Mouse (Mus musculus) midbrain, embryonic 12.5 days (tissue): Measurements from ENCODE around the gene Cbfa2t2. TPM values are rescaled to one million over a fixed set of nuclear protein-coding genes. Genes with fewer than 3 reads are reported as not detected.

Experiments used
- ATAC-seq: fragments of 200-750 bp; cut with Nextera tagmentation; 2 replicates; pipeline ENCODE4 v1.8.0; 2017; ENCODE audit warnings: low read depth, moderate TSS enrichment, moderate library complexity; ENCODE audit not compliant: low FRiP score
- H3K27ac ChIP-seq: fragments of 300-500 bp; sonication (generic); replicated peaks from 2 replicates; pipeline ENCODE4 v1.5.1; 2016; ENCODE audit warnings: mild to moderate bottlenecking
- H3K27me3 ChIP-seq: fragments of 300-500 bp; sonication (generic); 2 replicates; pipeline ENCODE4 v1.6.1; 2016; ENCODE audit warnings: mild to moderate bottlenecking
- H3K36me3 ChIP-seq: fragments of 300-500 bp; sonication (generic); 2 replicates; pipeline ENCODE4 v1.6.1; 2016
- H3K4me1 ChIP-seq: fragments of 300-500 bp; sonication (generic); 2 replicates; pipeline ENCODE4 v1.6.1; 2016
- H3K4me2 ChIP-seq: fragments of 300-500 bp; sonication (generic); replicated peaks from 2 replicates; pipeline ENCODE4 v1.6.1; 2016; ENCODE audit warnings: mild to moderate bottlenecking, moderate library complexity
- H3K4me3 ChIP-seq: fragments of 300-500 bp; sonication (generic); 2 replicates; pipeline ENCODE4 v1.5.1; 2016; ENCODE audit warnings: mild to moderate bottlenecking
- H3K9ac ChIP-seq: fragments of 300-500 bp; sonication (generic); replicated peaks from 2 replicates; pipeline ENCODE4 v1.6.1; 2016; ENCODE audit warnings: mild to moderate bottlenecking, moderate library complexity
- H3K9me3 ChIP-seq: fragments of 300-500 bp; sonication (generic); 2 replicates; pipeline ENCODE4 v1.6.1; 2016; ENCODE audit warnings: mild to moderate bottlenecking
- WGBS: fragments of 180-500 bp; shearing (Covaris S2); methylation state at CpG from one replicate; pipeline ENCODE4 v1.1.7; 2016; 5-methylcytosine and 5-hydroxymethylcytosine counted together
- polyA plus RNA-seq: library from polyadenylated mRNA; unstranded; fragments of >200 nt; fragmentation: Nextera tagmentation; extraction: Ambion mirVana; gene quantifications from 2 replicates; pipeline ENCODE4 v1.2.1, GENCODE M21; 2016

Cbfa2t2 gene
- polyA plus RNA-seq, 1 experiment from 2014 or later: 91.8 TPM

DNA sequence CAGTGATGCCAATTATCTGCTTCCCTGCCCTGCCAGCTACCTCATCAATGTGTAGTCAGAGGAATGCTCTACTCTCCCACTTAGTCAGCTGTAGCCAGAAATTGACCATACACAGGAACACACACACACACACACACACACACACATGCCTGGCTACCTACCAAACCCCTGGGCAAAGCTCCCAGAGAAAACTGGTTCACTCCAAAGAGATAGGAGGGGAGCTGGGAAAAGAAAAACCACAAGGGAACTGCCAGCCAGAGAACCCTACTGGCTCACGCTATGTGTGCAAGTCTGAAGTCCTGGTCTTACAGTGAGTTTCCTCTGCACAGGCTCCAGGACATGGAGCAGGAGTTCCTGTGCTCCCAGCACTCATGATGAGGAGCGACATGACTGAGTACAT, 25.9 kb upstream of the Cbfa2t2 start:
- H3K27me3 ChIP-seq: peaks cover 36% of the 10 kb centered on the region
- no peak overlapping the region for H3K27ac ChIP-seq
- H3K36me3 ChIP-seq: no peaks in the 10 kb centered on the region
- peaks cover 19% of the 10 kb centered on the region for H3K4me1 ChIP-seq
- no peaks in the 10 kb centered on the region for H3K9me3 ChIP-seq
- H3K4me2 ChIP-seq: no peak overlapping the region
- ATAC-seq: no peak
- H3K4me3 ChIP-seq: no peak overlapping the region
- H3K9ac ChIP-seq: no peak overlapping the region
- 71% methylated on average over 2 of the region's 2 CpGs for WGBS

- Histone ChIP-seq H3K4me3 (no peak overlapping the region), H3K9ac (no peak overlapping the region), H3K27ac (no peak overlapping the region), H3K4me1 (peaks cover 13% of the 10 kb centered on the region), H3K27me3 (peaks cover 29% of the 10 kb centered on the region), H3K4me2 (no peak overlapping the region), H3K9me3 (no peaks in the 10 kb centered on the region), H3K36me3 (no peaks in the 10 kb centered on the region)
- ATAC-seq: no peak
- 65% methylated on average over 7 of the region's 7 CpGs for WGBS
These were observed 24.1 kb upstream of the Cbfa2t2 start for GRCm38 (mm10) chr2:154412018-154412666.

DNA sequence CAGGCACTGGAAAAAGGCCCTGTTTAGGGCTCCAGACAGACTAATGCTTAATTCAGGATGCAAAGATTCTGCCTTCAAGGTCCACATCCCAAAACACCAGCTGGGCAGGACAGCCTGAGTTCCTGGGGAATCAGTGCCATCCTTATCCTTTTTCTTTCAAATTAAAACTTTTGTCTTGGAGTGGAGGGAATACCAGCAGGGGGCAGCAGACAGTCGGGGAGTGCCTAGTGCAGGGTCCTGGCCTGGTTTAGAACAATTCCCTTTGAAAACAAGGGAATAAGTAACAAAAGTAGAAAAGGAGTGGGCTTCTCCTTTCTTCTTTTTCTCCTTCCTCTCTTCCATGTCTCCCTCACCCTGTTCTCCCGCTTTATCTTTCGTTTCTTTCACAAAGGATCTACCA, 19.2 kb upstream of the Cbfa2t2 start:
- Histone ChIP-seq H3K4me1 (peaks cover 20% of the 10 kb centered on the region), H3K9ac (no peak overlapping the region), H3K27me3 (no peaks in the 10 kb centered on the region), H3K36me3 (no peaks in the 10 kb centered on the region), H3K9me3 (no peaks in the 10 kb centered on the region), H3K4me3 (no peak overlapping the region), H3K27ac (no peak overlapping the region), H3K4me2 (no peak overlapping the region)
- ATAC-seq: no peak
- WGBS: 4% methylated on average over 3 of the region's 3 CpGs

- no peaks in the 10 kb centered on the region for H3K9me3 ChIP-seq
- H3K9ac ChIP-seq: no peak overlapping the region
- 93% methylated on average over 7 of the region's 7 CpGs for WGBS
- peaks cover 23% of the 10 kb centered on the region for H3K4me1 ChIP-seq
- no peak overlapping the region for H3K4me2 ChIP-seq
- no peaks in the 10 kb centered on the region for H3K27me3 ChIP-seq
- H3K4me3 ChIP-seq: no peak overlapping the region
- no peaks in the 10 kb centered on the region for H3K36me3 ChIP-seq
- no peak for ATAC-seq
- H3K27ac ChIP-seq: no peak overlapping the region
These were observed 18.3 kb upstream of the Cbfa2t2 start for GRCm38 (mm10) chr2:154418001-154418400.

DNA sequence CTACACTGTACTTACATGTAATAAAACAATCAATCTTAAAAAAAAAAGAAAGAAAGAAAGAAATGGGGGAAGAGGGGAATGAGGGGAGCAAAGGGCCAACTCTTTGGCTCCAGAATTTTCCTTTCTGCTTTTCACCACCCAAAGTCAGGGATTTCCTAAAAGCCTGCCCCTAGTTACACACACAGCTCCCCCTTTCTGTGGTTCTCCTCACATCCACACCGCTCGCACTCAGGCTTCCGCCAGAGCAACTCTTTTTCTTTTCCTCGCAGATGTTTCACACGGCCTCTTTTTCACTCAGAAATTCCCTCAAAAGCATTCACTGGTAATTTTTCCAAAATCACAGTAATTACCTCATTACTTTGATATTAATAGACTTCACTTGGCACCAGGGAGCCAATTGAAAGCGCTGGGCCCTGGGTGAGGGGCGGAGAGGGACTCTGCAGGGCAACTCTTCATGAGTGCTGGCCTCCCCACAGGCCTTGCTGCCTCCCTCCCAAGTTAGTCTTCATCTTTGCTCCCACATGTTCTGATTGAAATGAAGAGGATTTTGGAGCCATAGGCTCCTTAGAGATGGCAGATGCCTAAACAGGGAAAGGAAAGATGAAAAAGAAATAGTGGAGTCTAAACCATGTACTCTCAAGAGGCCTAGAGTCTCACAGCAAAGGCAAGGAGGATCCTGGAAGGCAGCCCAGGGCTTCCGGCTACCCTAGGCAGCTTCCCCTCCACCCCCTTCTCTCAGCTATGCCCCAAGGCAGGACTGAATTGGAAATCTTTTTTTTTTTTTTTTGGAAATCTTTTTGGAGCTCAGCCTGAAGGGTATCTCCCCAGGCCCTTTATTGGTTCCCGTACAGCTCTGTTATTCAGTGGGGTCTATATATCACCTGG, 16.4 kb upstream of the Cbfa2t2 start:
- no peak for ATAC-seq
- 71% methylated on average over 9 of the region's 9 CpGs for WGBS

DNA sequence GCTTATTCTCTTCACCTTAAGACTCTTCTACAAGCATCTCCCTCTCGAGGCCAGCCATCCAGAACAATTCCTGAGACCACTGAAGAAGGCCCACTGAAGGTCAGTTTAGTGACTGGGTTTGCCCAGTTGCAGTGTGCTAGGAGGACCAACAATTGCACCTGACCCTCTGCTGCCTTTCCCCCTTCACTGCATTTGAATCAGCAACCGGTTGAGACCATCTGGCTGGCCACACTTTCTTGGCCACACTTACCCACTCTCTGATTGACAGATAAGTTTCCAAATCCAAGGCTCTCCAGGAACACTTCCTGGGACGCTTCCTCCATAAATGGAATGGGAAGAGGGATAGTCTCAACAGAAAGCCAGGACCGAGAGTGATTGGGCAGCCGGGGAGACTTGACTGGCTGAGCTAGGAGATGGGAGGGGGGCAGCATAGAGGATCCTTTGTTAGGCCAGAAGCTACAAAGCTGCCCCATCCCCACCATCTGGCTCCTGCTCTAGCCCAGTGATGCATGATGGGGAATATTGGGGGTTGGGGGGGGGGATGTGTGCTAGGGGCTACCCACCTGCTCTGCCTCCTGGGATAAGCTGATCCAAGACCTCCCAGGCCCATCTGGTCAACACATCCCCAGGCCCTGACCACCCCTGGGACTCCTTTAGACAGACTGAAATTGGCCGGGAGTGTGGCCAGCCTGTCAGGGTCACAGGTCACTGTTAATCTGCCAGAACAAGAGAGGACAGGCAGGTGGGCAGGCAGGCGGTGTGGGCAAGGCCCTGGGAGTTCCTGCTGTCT, 15.1 kb upstream of the Cbfa2t2 start:
- Histone ChIP-seq H3K4me3 (no peak overlapping the region), H3K9me3 (no peaks in the 10 kb centered on the region), H3K36me3 (no peaks in the 10 kb centered on the region), H3K4me2 (peak overlapping the region; percentile 14; the same call in 1 of the 2 replicates), H3K9ac (no peak overlapping the region; the same call in 1 of the 2 replicates), H3K27me3 (no peaks in the 10 kb centered on the region), H3K27ac (peak overlapping the region; percentile 88), H3K4me1 (peaks cover 26% of the 10 kb centered on the region)
- ATAC-seq: peak; percentile 85
- WGBS: 18% methylated on average over 7 of the region's 7 CpGs

More for the DNA sequence above, 16.4 kb upstream of the Cbfa2t2 start:
- Histone ChIP-seq H3K9ac (no peak overlapping the region), H3K9me3 (no peaks in the 10 kb centered on the region), H3K27me3 (no peaks in the 10 kb centered on the region), H3K27ac (peak overlapping the region; percentile 52), H3K36me3 (no peaks in the 10 kb centered on the region), H3K4me3 (no peak overlapping the region), H3K4me1 (peaks cover 23% of the 10 kb centered on the region), H3K4me2 (no peak overlapping the region)

- 60% methylated on average over 5 of the region's 5 CpGs for WGBS
- no peak overlapping the region for H3K9ac ChIP-seq
- H3K27ac ChIP-seq: peak overlapping the region; percentile 88
- H3K9me3 ChIP-seq: no peaks in the 10 kb centered on the region
- no peak overlapping the region for H3K4me2 ChIP-seq
- peaks cover 33% of the 10 kb centered on the region for H3K4me1 ChIP-seq
- H3K4me3 ChIP-seq: no peak overlapping the region
- no peak for ATAC-seq
- H3K27me3 ChIP-seq: no peaks in the 10 kb centered on the region
- no peaks in the 10 kb centered on the region for H3K36me3 ChIP-seq
These were observed 14.1 kb upstream of the Cbfa2t2 start for GRCm38 (mm10) chr2:154422181-154422580.

DNA sequence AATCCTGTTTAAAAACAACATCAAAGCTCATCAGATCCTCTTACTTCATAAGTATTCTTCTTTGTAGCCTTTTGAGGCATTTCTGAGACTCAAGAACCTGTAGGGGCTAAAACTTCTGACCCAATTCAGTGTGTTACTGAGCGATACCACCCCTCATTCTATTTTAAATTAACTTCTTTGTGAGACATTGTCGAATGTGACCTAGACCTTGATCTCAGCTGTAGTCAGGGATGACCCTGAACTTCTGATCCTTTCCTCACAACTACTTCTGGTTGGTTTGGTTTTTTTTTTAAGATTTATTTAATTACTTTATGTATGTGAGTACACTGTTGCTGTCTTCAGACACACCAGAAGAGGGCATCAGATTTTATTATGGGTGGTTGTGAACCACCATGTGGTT, 12.7 kb upstream of the Cbfa2t2 start:
- Histone ChIP-seq H3K4me3 (no peak overlapping the region), H3K9me3 (no peaks in the 10 kb centered on the region), H3K27ac (no peak overlapping the region), H3K4me2 (no peak overlapping the region), H3K9ac (no peak overlapping the region), H3K4me1 (peaks cover 45% of the 10 kb centered on the region), H3K27me3 (no peaks in the 10 kb centered on the region), H3K36me3 (no peaks in the 10 kb centered on the region)
- ATAC-seq: no peak
- WGBS: 84% methylated on average over 2 of the region's 2 CpGs

DNA sequence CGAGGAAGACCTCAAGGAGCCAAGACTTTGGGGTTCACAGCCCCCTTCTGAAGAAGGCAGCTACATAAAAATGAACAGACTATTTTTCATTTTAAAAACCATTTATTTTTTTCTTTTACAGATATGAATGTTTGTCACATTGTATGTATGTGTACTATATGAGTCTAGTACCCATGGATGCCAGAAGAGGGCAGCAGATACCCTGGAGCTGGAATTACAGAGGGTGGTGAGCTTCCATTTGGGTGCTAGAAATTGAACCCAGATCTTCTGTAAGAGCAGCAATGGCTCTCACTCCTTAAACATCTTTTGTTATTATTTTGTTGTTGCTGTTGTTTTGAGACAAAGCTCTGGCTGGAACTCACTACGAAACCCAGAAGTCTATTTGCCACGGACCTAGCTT, 10.8 kb upstream of the Cbfa2t2 start:
- Histone ChIP-seq H3K36me3 (no peaks in the 10 kb centered on the region), H3K4me2 (peak overlapping the region; percentile 58; the same call in 1 of the 2 replicates), H3K27me3 (no peaks in the 10 kb centered on the region), H3K4me3 (no peak overlapping the region), H3K9ac (no peak overlapping the region), H3K27ac (peak overlapping the region; percentile 98), H3K9me3 (no peaks in the 10 kb centered on the region), H3K4me1 (peaks cover 38% of the 10 kb centered on the region)
- 87% methylated on average over 3 of the region's 3 CpGs for WGBS
- ATAC-seq: no peak

DNA sequence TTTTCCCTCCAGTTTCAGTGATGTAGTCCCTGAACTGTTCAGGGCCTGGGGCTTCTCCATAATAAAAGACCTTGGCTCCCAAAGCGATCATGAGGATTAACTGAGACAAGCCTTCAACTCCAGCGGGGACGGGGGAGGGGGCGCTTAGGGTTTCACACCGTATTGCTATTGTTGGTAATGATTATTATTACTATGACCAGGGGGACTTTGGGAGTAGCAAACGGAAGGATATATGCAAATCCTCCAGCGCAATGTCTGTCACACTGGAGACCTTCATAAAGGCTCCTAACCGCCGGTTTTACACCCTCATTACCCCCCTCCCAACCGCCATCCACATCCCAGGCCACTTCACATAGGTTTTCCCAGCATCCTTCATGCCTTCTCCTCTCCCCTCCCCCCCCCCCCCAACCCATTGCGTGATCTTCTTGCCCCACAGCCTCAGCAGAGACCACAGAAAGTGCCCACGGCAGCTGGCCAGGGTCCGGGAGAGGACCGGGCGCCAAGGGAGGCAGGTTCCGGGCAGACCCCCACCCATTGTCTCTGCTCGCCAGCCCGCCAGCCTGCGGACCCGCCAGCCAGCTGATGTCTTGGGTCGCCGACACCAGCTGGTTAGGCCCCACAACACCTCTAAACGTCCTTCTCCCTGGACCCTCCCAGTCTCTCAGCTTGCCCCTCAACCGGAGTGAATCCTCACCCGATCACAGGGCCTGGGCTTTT, 9.9 kb upstream of the Cbfa2t2 start:
- H3K4me1 ChIP-seq: peaks cover 32% of the 10 kb centered on the region
- no peaks in the 10 kb centered on the region for H3K36me3 ChIP-seq
- peak overlapping the region; percentile 63 for H3K9ac ChIP-seq
- no peaks in the 10 kb centered on the region for H3K9me3 ChIP-seq
- peak overlapping the region; percentile 58 for H3K4me2 ChIP-seq
- ATAC-seq: peak; percentile 91
- H3K27ac ChIP-seq: peak overlapping the region; percentile 98
- WGBS: 1% methylated on average over 25 of the region's 25 CpGs
- no peaks in the 10 kb centered on the region for H3K27me3 ChIP-seq
- H3K4me3 ChIP-seq: peak overlapping the region; percentile 37
